Mouse (Mus musculus): ENCODE data around the gene Hmg20a. TPM values are rescaled to one million over a fixed set of nuclear protein-coding genes. Genes with fewer than 3 reads are reported as not detected.

Gene Hmg20a
- total and polyA plus RNA-seq, 3 experiments, result 10.9 to 58.2 (median 30.8) TPM

DNA sequence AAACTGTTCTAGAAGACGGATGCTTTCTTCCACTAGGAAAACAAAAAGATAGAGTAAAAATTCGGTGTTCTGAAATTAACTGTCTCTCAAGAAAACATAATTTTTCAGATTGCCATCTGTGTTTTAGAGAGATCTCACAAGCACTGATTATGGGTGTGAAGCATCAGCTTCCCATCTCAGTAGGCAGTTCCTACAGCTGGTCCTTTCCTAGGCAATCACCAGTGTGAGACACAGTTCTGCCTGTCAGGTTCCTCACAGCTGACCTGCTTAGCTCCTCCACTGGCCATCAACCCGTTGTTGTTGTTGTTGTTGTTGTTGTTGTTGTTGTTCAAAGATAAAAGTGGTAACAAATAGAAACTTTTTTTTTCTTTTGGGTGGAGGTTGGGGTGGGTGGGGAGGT, 67.7 kb downstream of the Hmg20a start:
- ATAC-seq (ENCODE audit: extremely low read depth, insufficient number of reproducible peaks, low FRiP score, poor library complexity, severe bottlenecking) (no peak), DNase-seq (ENCODE audit: low spot score) (no peak)
- H3K27me3 ChIP-seq (ENCODE audit: insufficient read depth, low read length), result no peaks in the 10 kb centered on the region
- H3K4me1 ChIP-seq (ENCODE audit: insufficient read depth, low read depth, low read length), result no peaks in the 10 kb centered on the region
- peaks cover 79% of the 10 kb centered on the region for H3K36me3 ChIP-seq (replicated peaks)
- no peaks in the 10 kb centered on the region for H3K9me3 ChIP-seq (replicated peaks)
- H3K4me3 ChIP-seq (ENCODE audit: low read depth, low read length), result no peak overlapping the region
- no peak for TF ChIP-seq CTCF (IDR thresholded peaks at IDR 0.05; ENCODE audit: low read depth, low read length)
- TF ChIP-seq GATA2 (IDR thresholded peaks at IDR 0.05; ENCODE audit: borderline replicate concordance, low read depth, low read length), result no peak
- no peak for TF ChIP-seq POLR2AphosphoS5 (IDR thresholded peaks at IDR 0.05; ENCODE audit: insufficient replicate concordance, low read depth, low read length)
- no peak for TF ChIP-seq TAL1 (conservative IDR thresholded peaks at IDR 0.05; ENCODE audit: low read depth, low read length)
- TF ChIP-seq GATA1 (IDR thresholded peaks at IDR 0.05; ENCODE audit: borderline replicate concordance, low read length), result no peak

DNA sequence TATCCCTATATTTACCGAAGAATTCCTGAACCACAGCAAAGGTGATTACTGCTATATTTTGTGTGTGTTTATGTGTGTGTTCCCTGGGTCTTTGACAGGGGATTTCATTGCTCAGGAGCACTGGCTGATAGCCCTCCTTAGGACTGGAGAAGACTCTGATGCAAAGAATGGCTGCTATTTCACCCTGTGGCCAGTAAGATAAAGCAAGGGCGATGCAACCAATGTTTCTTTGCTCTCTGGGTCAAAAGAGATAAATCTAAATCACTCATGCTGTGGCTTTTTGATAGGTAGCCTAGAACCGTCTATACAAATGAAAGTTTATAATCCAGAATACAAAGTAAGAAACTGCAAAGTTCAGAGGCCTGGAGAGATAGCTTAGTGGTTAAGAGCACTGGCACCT, 69.2 kb downstream of the Hmg20a start:
- Histone ChIP-seq H3K4me3 (ENCODE audit: low read depth, low read length) (no peak overlapping the region), H3K27me3 (ENCODE audit: insufficient read depth, low read length) (no peaks in the 10 kb centered on the region), H3K36me3 (replicated peaks) (peaks cover 82% of the 10 kb centered on the region), H3K9me3 (replicated peaks) (no peaks in the 10 kb centered on the region), H3K4me1 (ENCODE audit: insufficient read depth, low read depth, low read length) (no peaks in the 10 kb centered on the region)
- ATAC-seq (ENCODE audit: extremely low read depth, insufficient number of reproducible peaks, low FRiP score, poor library complexity, severe bottlenecking) (no peak), DNase-seq (ENCODE audit: low spot score) (no peak)
- TF ChIP-seq GATA2 (IDR thresholded peaks at IDR 0.05; ENCODE audit: borderline replicate concordance, low read depth, low read length) (no peak), GATA1 (IDR thresholded peaks at IDR 0.05; ENCODE audit: borderline replicate concordance, low read length) (no peak), POLR2AphosphoS5 (IDR thresholded peaks at IDR 0.05; ENCODE audit: insufficient replicate concordance, low read depth, low read length) (no peak), CTCF (IDR thresholded peaks at IDR 0.05; ENCODE audit: low read depth, low read length) (no peak), TAL1 (conservative IDR thresholded peaks at IDR 0.05; ENCODE audit: low read depth, low read length) (no peak)

DNA sequence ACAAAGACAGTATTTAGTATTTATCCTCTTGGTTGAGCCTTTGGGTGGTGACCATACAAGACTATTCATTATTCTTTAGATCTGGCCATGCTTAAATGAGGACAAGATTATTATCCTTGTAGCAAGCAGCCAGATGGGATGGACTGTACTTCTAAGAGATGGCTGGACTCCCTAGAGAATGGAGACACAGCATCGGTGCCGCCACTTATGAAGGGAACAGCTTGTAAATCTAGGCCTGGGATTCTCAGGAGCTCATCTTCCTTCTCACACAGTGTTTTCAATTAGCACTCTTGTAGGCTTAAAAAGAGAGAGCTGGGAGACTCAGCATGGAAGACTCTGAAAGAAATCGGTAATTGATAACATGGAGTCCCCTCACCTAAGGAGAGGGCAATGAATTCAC, 74.0 kb downstream of the Hmg20a start:
- TF ChIP-seq POLR2AphosphoS5 (IDR thresholded peaks at IDR 0.05; ENCODE audit: insufficient replicate concordance, low read depth, low read length) (no peak), CTCF (IDR thresholded peaks at IDR 0.05; ENCODE audit: low read depth, low read length) (no peak), GATA2 (IDR thresholded peaks at IDR 0.05; ENCODE audit: borderline replicate concordance, low read depth, low read length) (no peak), GATA1 (IDR thresholded peaks at IDR 0.05; ENCODE audit: borderline replicate concordance, low read length) (no peak), TAL1 (conservative IDR thresholded peaks at IDR 0.05; ENCODE audit: low read depth, low read length) (no peak)
- H3K27me3 ChIP-seq (ENCODE audit: insufficient read depth, low read length), result no peaks in the 10 kb centered on the region
- DNase-seq (ENCODE audit: low spot score), result no peak
- no peaks in the 10 kb centered on the region for H3K9me3 ChIP-seq (replicated peaks)
- ATAC-seq (ENCODE audit: extremely low read depth, insufficient number of reproducible peaks, low FRiP score, poor library complexity, severe bottlenecking), result no peak
- peaks cover 87% of the 10 kb centered on the region for H3K36me3 ChIP-seq (replicated peaks)
- no peaks in the 10 kb centered on the region for H3K4me1 ChIP-seq (ENCODE audit: insufficient read depth, low read depth, low read length)
- no peak overlapping the region for H3K4me3 ChIP-seq (ENCODE audit: low read depth, low read length)

DNA sequence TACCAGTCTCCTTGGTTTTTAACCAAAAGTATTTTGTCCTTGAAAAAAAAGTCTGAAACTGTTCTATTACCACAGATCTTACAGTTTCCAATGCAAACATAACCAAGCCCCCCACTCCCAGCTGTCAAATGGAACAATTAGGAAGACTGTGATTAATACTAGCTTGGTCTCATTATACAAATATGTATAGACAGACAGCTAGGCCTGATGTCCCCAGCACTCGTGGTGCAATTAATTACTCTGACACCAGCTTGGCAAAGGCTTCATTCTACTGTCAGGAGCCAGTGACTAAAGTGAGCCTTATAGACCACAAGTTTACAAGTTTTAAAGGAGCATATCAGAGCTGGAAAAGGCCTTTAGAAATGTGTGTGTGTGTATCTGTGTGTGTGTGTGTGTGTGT, 74.5 kb downstream of the Hmg20a start:
- no peaks in the 10 kb centered on the region for H3K4me1 ChIP-seq (ENCODE audit: insufficient read depth, low read depth, low read length)
- no peaks in the 10 kb centered on the region for H3K9me3 ChIP-seq (replicated peaks)
- TF ChIP-seq CTCF (IDR thresholded peaks at IDR 0.05; ENCODE audit: low read depth, low read length) (no peak), POLR2AphosphoS5 (IDR thresholded peaks at IDR 0.05; ENCODE audit: insufficient replicate concordance, low read depth, low read length) (no peak), GATA1 (IDR thresholded peaks at IDR 0.05; ENCODE audit: borderline replicate concordance, low read length) (no peak), GATA2 (IDR thresholded peaks at IDR 0.05; ENCODE audit: borderline replicate concordance, low read depth, low read length) (no peak), TAL1 (conservative IDR thresholded peaks at IDR 0.05; ENCODE audit: low read depth, low read length) (no peak)
- H3K36me3 ChIP-seq (replicated peaks), result peaks cover 85% of the 10 kb centered on the region
- DNase-seq (ENCODE audit: low spot score) (no peak), ATAC-seq (ENCODE audit: extremely low read depth, insufficient number of reproducible peaks, low FRiP score, poor library complexity, severe bottlenecking) (no peak)
- no peaks in the 10 kb centered on the region for H3K27me3 ChIP-seq (ENCODE audit: insufficient read depth, low read length)
- no peak overlapping the region for H3K4me3 ChIP-seq (ENCODE audit: low read depth, low read length)

DNA sequence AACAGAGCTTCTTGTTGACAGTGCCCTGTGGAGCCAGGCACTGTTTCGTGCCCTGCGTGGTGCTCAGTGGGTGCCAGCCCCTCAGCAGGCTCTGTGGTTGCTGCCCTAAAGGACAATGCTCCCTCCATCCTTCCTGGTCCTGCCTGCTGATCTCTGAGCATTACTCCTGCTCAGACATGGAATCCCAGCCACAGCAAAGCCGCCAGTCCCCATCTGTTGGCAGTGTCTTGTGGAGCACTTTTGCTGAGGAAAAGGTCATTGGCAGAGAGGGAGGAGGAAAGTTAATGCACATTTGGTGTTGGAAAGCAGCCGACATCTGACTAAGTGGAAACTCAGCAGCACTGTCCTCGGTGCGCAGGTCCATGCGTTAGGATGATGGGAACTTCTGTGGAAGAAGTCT, 76.7 kb downstream of the Hmg20a start:
- Histone ChIP-seq H3K4me3 (ENCODE audit: low read depth, low read length) (no peak overlapping the region), H3K27me3 (ENCODE audit: insufficient read depth, low read length) (no peaks in the 10 kb centered on the region), H3K36me3 (replicated peaks) (peaks cover 72% of the 10 kb centered on the region), H3K9me3 (replicated peaks) (no peaks in the 10 kb centered on the region), H3K4me1 (ENCODE audit: insufficient read depth, low read depth, low read length) (no peaks in the 10 kb centered on the region)
- TF ChIP-seq POLR2AphosphoS5 (IDR thresholded peaks at IDR 0.05; ENCODE audit: insufficient replicate concordance, low read depth, low read length), result no peak
- TF ChIP-seq GATA1 (IDR thresholded peaks at IDR 0.05; ENCODE audit: borderline replicate concordance, low read length), result no peak
- no peak for TF ChIP-seq GATA2 (IDR thresholded peaks at IDR 0.05; ENCODE audit: borderline replicate concordance, low read depth, low read length)
- TF ChIP-seq CTCF (IDR thresholded peaks at IDR 0.05; ENCODE audit: low read depth, low read length), result no peak
- no peak for TF ChIP-seq TAL1 (conservative IDR thresholded peaks at IDR 0.05; ENCODE audit: low read depth, low read length)
- ATAC-seq (ENCODE audit: extremely low read depth, insufficient number of reproducible peaks, low FRiP score, poor library complexity, severe bottlenecking) (no peak), DNase-seq (ENCODE audit: low spot score) (no peak)

DNA sequence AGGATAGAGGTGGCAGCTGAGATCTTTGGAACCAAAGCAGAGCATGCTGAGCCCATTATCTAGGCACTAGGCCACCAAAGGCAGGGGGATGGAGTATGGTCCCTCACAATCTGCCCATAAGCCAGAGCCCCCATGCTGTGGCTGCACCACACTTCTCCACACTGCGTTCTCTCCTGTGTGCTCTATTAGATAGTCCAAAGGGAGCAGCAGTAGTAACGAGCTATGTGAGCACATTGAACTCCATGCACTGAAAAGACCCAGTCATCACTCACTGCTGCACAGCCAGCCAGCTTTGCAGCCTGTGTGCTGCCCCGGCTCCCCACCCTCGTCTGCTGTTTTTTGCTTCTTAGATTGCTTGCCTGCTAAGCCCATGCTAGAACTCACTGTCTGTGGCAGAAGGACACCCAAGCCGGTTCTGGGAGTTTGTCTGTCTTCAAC, 77.4 kb downstream of the Hmg20a start:
- TF ChIP-seq GATA2 (IDR thresholded peaks at IDR 0.05; ENCODE audit: borderline replicate concordance, low read depth, low read length) (no peak), GATA1 (IDR thresholded peaks at IDR 0.05; ENCODE audit: borderline replicate concordance, low read length) (no peak), POLR2AphosphoS5 (IDR thresholded peaks at IDR 0.05; ENCODE audit: insufficient replicate concordance, low read depth, low read length) (no peak), CTCF (IDR thresholded peaks at IDR 0.05; ENCODE audit: low read depth, low read length) (no peak), TAL1 (conservative IDR thresholded peaks at IDR 0.05; ENCODE audit: low read depth, low read length) (no peak)
- no peak for ATAC-seq (ENCODE audit: extremely low read depth, insufficient number of reproducible peaks, low FRiP score, poor library complexity, severe bottlenecking)

More for the DNA sequence above, 77.4 kb downstream of the Hmg20a start:
- no peak for DNase-seq (ENCODE audit: low spot score)
- no peaks in the 10 kb centered on the region for H3K9me3 ChIP-seq (replicated peaks)
- no peak overlapping the region for H3K4me3 ChIP-seq (ENCODE audit: low read depth, low read length)
- no peaks in the 10 kb centered on the region for H3K4me1 ChIP-seq (ENCODE audit: insufficient read depth, low read depth, low read length)
- peaks cover 65% of the 10 kb centered on the region for H3K36me3 ChIP-seq (replicated peaks)
- H3K27me3 ChIP-seq (ENCODE audit: insufficient read depth, low read length), result no peaks in the 10 kb centered on the region
